ENCODE assay signal across 21 mouse cellular contexts in the genomic region with DNA sequence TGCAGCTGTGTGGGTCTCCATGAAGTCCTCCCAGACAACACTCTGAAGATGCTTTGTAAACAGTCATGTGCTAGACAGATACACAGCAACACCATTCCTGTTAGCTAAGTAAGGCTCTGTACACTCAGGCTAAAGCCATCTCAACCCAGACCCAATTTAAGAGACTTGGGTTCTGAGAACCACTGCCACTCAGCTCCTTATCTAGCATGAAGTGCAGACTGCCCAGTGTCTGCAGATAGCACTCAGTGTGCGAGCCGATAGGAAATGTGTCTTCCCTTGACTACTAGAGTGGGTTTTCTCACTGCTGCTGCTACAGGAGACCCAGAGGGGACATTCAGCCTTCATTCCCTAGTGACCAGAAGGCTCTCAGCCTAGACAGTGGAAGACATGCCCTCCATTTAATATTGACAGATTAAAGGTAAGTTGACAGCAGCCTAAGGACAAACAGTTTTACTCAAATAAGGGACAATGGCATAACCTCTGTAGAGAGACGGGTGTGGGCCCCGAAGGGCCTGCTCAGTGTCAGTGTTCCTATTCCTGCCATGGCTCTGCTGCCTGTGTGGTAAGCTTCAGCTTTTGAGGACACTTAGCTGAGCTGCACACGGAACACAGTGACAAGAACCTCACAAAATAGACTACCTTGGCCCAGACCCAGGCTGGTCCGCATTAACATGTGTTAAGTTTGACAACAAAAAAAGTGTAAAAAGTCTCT. TPM values are rescaled to one million over a fixed set of nuclear protein-coding genes. Genes with fewer than 3 reads are reported as not detected.
DNase-seq lines count a peak whose midpoint lies in the region; ATAC-seq and TF ChIP-seq lines count a peak whose summit lies in the region.
"Had no signal": no experiment of that assay in that cellular context is flagged by ENCODE, and none has a peak within 500 bp of the region (broad histone marks: within the 10 kb centered on the region; RNA-seq: fewer than 3 reads in every experiment).

No protein-coding gene starts in this region.

- peak overlapping the region; percentile 66 for H3K27ac ChIP-seq in liver, embryonic 14.5 days
- H3K27ac ChIP-seq: embryonic facial prominence, embryonic 15.5 days; forebrain, embryonic 13.5 days; hindbrain, embryonic 12.5 days; limb, embryonic 15.5 days had no signal

- peaks cover 70% of the 10 kb centered on the region for H3K4me1 ChIP-seq in megakaryocyte, embryonic 14.5 days
- peaks cover 67% of the 10 kb centered on the region for H3K4me1 ChIP-seq in erythroblast, embryonic 14.5 days (ENCODE audit: control insufficient read depth)
- peaks cover 40 to 53% of the 10 kb centered on the region in 2 experiments for H3K4me1 ChIP-seq in liver, embryonic 14.5 days (replicated peaks; ENCODE audit: control insufficient read depth in 2 of 2, insufficient read depth in 2 of 2, low read length in 1 of 2)
- H3K4me1 ChIP-seq: embryonic facial prominence, embryonic 15.5 days; forebrain, embryonic 13.5 days; hindbrain, embryonic 12.5 days had no signal

- peak overlapping the region; percentile 15 for H3K4me3 ChIP-seq in megakaryocyte, embryonic 14.5 days (replicated peaks)
- peak overlapping the region; percentile 42 for H3K4me3 ChIP-seq in erythroblast, embryonic 14.5 days (replicated peaks)
- peak overlapping the region; percentile 1 to 18; a peak in 2 of 4 replicates for H3K4me3 ChIP-seq in liver, embryonic 14.5 days (ENCODE audit: insufficient read depth in 1 of 2, low read depth in 2 of 2, low read length in 2 of 2)
- H3K4me3 ChIP-seq: embryonic facial prominence, embryonic 15.5 days; forebrain, embryonic 13.5 days; hindbrain, embryonic 12.5 days; limb, embryonic 15.5 days had no signal

- TF ChIP-seq CTCF in liver, embryonic 14.5 days (IDR thresholded peaks at IDR 0.05; ENCODE audit: low read depth) = no peak

- H3K27me3 ChIP-seq in megakaryocyte, embryonic 14.5 days (replicated peaks) = no peaks in the 10 kb centered on the region
- H3K27me3 ChIP-seq in erythroblast, embryonic 14.5 days (ENCODE audit: control insufficient read depth) = peaks cover 6% of the 10 kb centered on the region; the same call in 1 of the 2 replicates
- no peaks in the 10 kb centered on the region for H3K27me3 ChIP-seq in liver, embryonic 14.5 days (ENCODE audit: control insufficient read depth, insufficient read depth, low read length)
- H3K27me3 ChIP-seq: embryonic facial prominence, embryonic 15.5 days; forebrain, embryonic 13.5 days; hindbrain, embryonic 12.5 days; limb, embryonic 15.5 days had no signal

- peaks cover 3% of the 10 kb centered on the region for H3K36me3 ChIP-seq in megakaryocyte, embryonic 14.5 days (replicated peaks; ENCODE audit: low read length)
- no peaks in the 10 kb centered on the region for H3K36me3 ChIP-seq in erythroblast, embryonic 14.5 days (ENCODE audit: control insufficient read depth)
- no peaks in the 10 kb centered on the region for H3K36me3 ChIP-seq in liver, embryonic 14.5 days (replicated peaks; ENCODE audit: control insufficient read depth, insufficient read depth, low read depth)
- H3K36me3 ChIP-seq: embryonic facial prominence, embryonic 15.5 days; hindbrain, embryonic 12.5 days; limb, embryonic 15.5 days had no signal

- no peaks in the 10 kb centered on the region for H3K9me3 ChIP-seq in megakaryocyte, embryonic 14.5 days
- H3K9me3 ChIP-seq in erythroblast, embryonic 14.5 days (ENCODE audit: control insufficient read depth, low read length) = no peaks in the 10 kb centered on the region
- no peaks in the 10 kb centered on the region for H3K9me3 ChIP-seq in liver, embryonic 14.5 days (ENCODE audit: control insufficient read depth, low read length)
- H3K9me3 ChIP-seq: embryonic facial prominence, embryonic 15.5 days; forebrain, embryonic 13.5 days; hindbrain, embryonic 12.5 days; limb, embryonic 15.5 days had no signal

- peak in 2 of 3 experiments; percentile 55 to 60 for DNase-seq in liver, embryonic 14.5 days (ENCODE audit: low read depth in 3 of 3, low spot score in 3 of 3)
- no peak for DNase-seq in adipocyte (ENCODE audit: low spot score)
- DNase-seq in cerebellum, postnatal 14 days = no peak
- no peak for DNase-seq in adrenal gland, adult 2 months
- DNase-seq: adrenal gland, postnatal 10 days; B cell, adult 2 months; cerebellum, adult 9-10 months; heart, postnatal 10 days; kidney, postnatal 10 days; left cerebral cortex, postnatal 4 days; midbrain, embryonic 14.5 days; thymus, adult 18-20 months; thymus, postnatal 36 days had no signal

- 37% methylated on average over 6 of the region's 6 CpGs for WGBS in liver, embryonic 14.5 days (ENCODE audit: insufficient replicate concordance)

- H3K4me2 ChIP-seq in liver, embryonic 14.5 days (ENCODE audit: low read depth) = peak overlapping the region; percentile 58
- H3K4me2 ChIP-seq: embryonic facial prominence, embryonic 15.5 days; forebrain, embryonic 13.5 days; heart, embryonic 11.5 days; hindbrain, embryonic 12.5 days; limb, embryonic 15.5 days had no signal

- peak overlapping the region; percentile 52 for H3K9ac ChIP-seq in liver, embryonic 14.5 days (replicated peaks)
- H3K9ac ChIP-seq: embryonic facial prominence, embryonic 15.5 days; forebrain, embryonic 13.5 days; hindbrain, embryonic 12.5 days; limb, embryonic 15.5 days had no signal

- TF ChIP-seq EP300 in liver, embryonic 14.5 days (IDR thresholded peaks at IDR 0.05; ENCODE audit: low read depth) = peak; percentile 89

- no peak for ATAC-seq in megakaryocyte, adult 5-6 weeks (ENCODE audit: poor library complexity, severe bottlenecking)
- ATAC-seq in liver, embryonic 14.5 days (ENCODE audit: insufficient read depth) = peak; percentile 88
- ATAC-seq: forebrain, embryonic 13.5 days had no signal

RNA-seq across cellular contexts. Expression of a gene that starts 5.1 kb away (rescaled TPM):
- polyA plus RNA-seq in megakaryocyte, embryonic 14.5 days (2012; ENCODE audit: insufficient read depth, low replicate concordance) = 8.3 TPM in 1 of 2 replicates, not detected in the other
- 27.9 and 35.5 TPM in 2 replicates for total RNA-seq in megakaryocyte, adult 5-6 weeks (2015)
- 74.4 TPM in 2 replicates for total RNA-seq in megakaryocyte, adult 5-6 weeks (2017)
- polyA plus RNA-seq in erythroblast, embryonic 14.5 days (2012) = not detected in 2 replicates
- polyA plus RNA-seq in liver, embryonic 14.5 days (2012; rRNA removed) = 1.2 and 1.5 TPM in 2 replicates
- polyA plus RNA-seq in liver, embryonic 14.5 days (2014; fragmentation: Nextera tagmentation; extraction: Ambion mirVana) = 2.3 and 2.6 TPM in 2 replicates
- 1 to 10 TPM; 3.1 TPM for total RNA-seq in adrenal gland, adult 2 months (2021)
- polyA plus RNA-seq in adrenal gland, adult 2 months (2012; rRNA removed) = 0.39 and 0.49 TPM in 2 replicates

Comparison
In these comparisons a context has a peak if more than half of its experiments do, and no peak if none do; other contexts are left out.
1. DNase-seq: peak in liver, embryonic 14.5 days (2 of 3); none in adipocyte (single experiment), cerebellum, postnatal 14 days (0 of 2) and adrenal gland, adult 2 months (single experiment).
2. Peak in every context shown above with its lines, with median percentiles within 50 percentile points of each other: H3K4me3 ChIP-seq.